Comparison of ENCODE assay signal across 8 mouse cellular contexts in genomic region chr4:126200036-126200435, GRCm38 (mm10). TPM values are rescaled to one million over a fixed set of nuclear protein-coding genes. Genes with fewer than 3 reads are reported as not detected.
DNase-seq lines count a peak whose midpoint lies in the region; ATAC-seq and TF ChIP-seq lines count a peak whose summit lies in the region.
"Had no signal": no experiment of that assay in that cellular context is flagged by ENCODE, and none has a peak within 500 bp of the region (broad histone marks: within the 10 kb centered on the region; RNA-seq: fewer than 3 reads in every experiment).

No protein-coding gene starts in this region.

- 83% methylated on average over 1 of the region's 1 CpGs for WGBS in neural tube, embryonic 11.5 days
- WGBS in forebrain, embryonic 15.5 days = 43% methylated on average over 1 of the region's 1 CpGs
- WGBS in limb, embryonic 15.5 days = 27% methylated on average over 1 of the region's 1 CpGs
- 3% methylated on average over 1 of the region's 1 CpGs for WGBS in stomach, postnatal 0 days

- H3K36me3 ChIP-seq in neural tube, embryonic 11.5 days (ENCODE audit: control insufficient read depth, insufficient read depth, low read length) = no peaks in the 10 kb centered on the region
- H3K36me3 ChIP-seq in forebrain, embryonic 15.5 days = no peaks in the 10 kb centered on the region
- H3K36me3 ChIP-seq in limb, embryonic 15.5 days = 0 out of 2 replicates have a peak, but pooled peaks cover 4% of the 10 kb centered on the region
- no peaks in the 10 kb centered on the region for H3K36me3 ChIP-seq in stomach, postnatal 0 days (ENCODE audit: control insufficient read depth, insufficient read depth, low read length)

- ATAC-seq in neural tube, embryonic 11.5 days (ENCODE audit: insufficient read depth, low FRiP score, low TSS enrichment) = no peak
- no peak for ATAC-seq in forebrain, embryonic 15.5 days (replicated peaks)
- ATAC-seq in limb, embryonic 15.5 days (ENCODE audit: insufficient number of reproducible peaks, low FRiP score, low TSS enrichment, low read depth) = no peak
- no peak for ATAC-seq in stomach, postnatal 0 days (ENCODE audit: low FRiP score, low TSS enrichment)
- ATAC-seq in activated CD4-positive, CD25-positive, alpha-beta regulatory T cell, adult 4 months = no peak

- no peak for DNase-seq in neural tube, embryonic 11.5 days (ENCODE audit: low spot score)
- DNase-seq in neural tube, embryonic 10.5 days (ENCODE audit: extremely low spot score, low spot score) = no peak
- no peak for DNase-seq in stomach, postnatal 0 days (ENCODE audit: low spot score)
- DNase-seq in kidney, postnatal 10 days = no peak
- DNase-seq: lung, adult 2 months had no signal

- no peak for TF ChIP-seq EP300 in stomach, postnatal 0 days (optimal IDR thresholded peaks at IDR 0.05)

- peak overlapping the region; percentile 50 for H3K4me2 ChIP-seq in neural tube, embryonic 11.5 days (ENCODE audit: low read depth)
- peak overlapping the region; percentile 52 for H3K4me2 ChIP-seq in forebrain, embryonic 15.5 days (replicated peaks)
- H3K4me2 ChIP-seq in limb, embryonic 15.5 days = peak overlapping the region; percentile 54
- peak overlapping the region; percentile 62 for H3K4me2 ChIP-seq in stomach, postnatal 0 days (replicated peaks; ENCODE audit: low read depth)

- H3K27ac ChIP-seq in neural tube, embryonic 11.5 days (ENCODE audit: low read depth, low read length) = no peak overlapping the region
- H3K27ac ChIP-seq in forebrain, embryonic 15.5 days (replicated peaks) = no peak overlapping the region
- H3K27ac ChIP-seq in limb, embryonic 15.5 days = no peak overlapping the region
- H3K27ac ChIP-seq in stomach, postnatal 0 days (replicated peaks) = no peak overlapping the region

- H3K9me3 ChIP-seq in neural tube, embryonic 11.5 days (ENCODE audit: control insufficient read depth, low read length) = no peaks in the 10 kb centered on the region
- no peaks in the 10 kb centered on the region for H3K9me3 ChIP-seq in forebrain, embryonic 15.5 days
- H3K9me3 ChIP-seq in limb, embryonic 15.5 days = no peaks in the 10 kb centered on the region
- no peaks in the 10 kb centered on the region for H3K9me3 ChIP-seq in stomach, postnatal 0 days (ENCODE audit: control insufficient read depth, low read length)

- TF ChIP-seq CTCF in stomach, postnatal 0 days (IDR thresholded peaks at IDR 0.05; ENCODE audit: low read depth) = no peak

- peak overlapping the region; percentile 5; the same call in 1 of the 2 replicates for H3K4me3 ChIP-seq in neural tube, embryonic 11.5 days (ENCODE audit: low read depth, low read length)
- H3K4me3 ChIP-seq in forebrain, embryonic 15.5 days = peak overlapping the region; percentile 94; the same call in 1 of the 2 replicates
- H3K4me3 ChIP-seq in limb, embryonic 15.5 days = peak overlapping the region; percentile 69
- H3K4me3 ChIP-seq in stomach, postnatal 0 days (ENCODE audit: low read depth, low read length) = peak overlapping the region; percentile 75

- H3K9ac ChIP-seq in neural tube, embryonic 11.5 days (ENCODE audit: low read length) = no peak overlapping the region
- H3K9ac ChIP-seq in forebrain, embryonic 15.5 days (replicated peaks) = peak overlapping the region; percentile 86
- no peak overlapping the region for H3K9ac ChIP-seq in limb, embryonic 15.5 days
- H3K9ac ChIP-seq in stomach, postnatal 0 days (ENCODE audit: low read length) = no peak overlapping the region

- H3K4me1 ChIP-seq in neural tube, embryonic 11.5 days (ENCODE audit: control insufficient read depth, insufficient read depth, low read length) = peaks cover 12% of the 10 kb centered on the region; the same call in 1 of the 2 replicates
- H3K4me1 ChIP-seq in forebrain, embryonic 15.5 days = peaks cover 45% of the 10 kb centered on the region
- H3K4me1 ChIP-seq in limb, embryonic 15.5 days = peaks cover 39% of the 10 kb centered on the region
- peaks cover 3% of the 10 kb centered on the region; the same call in 1 of the 2 replicates for H3K4me1 ChIP-seq in stomach, postnatal 0 days (replicated peaks; ENCODE audit: control insufficient read depth, insufficient read depth)

- H3K27me3 ChIP-seq in neural tube, embryonic 11.5 days (ENCODE audit: control insufficient read depth, insufficient read depth, low read length) = no peaks in the 10 kb centered on the region
- no peaks in the 10 kb centered on the region for H3K27me3 ChIP-seq in forebrain, embryonic 15.5 days
- no peaks in the 10 kb centered on the region for H3K27me3 ChIP-seq in limb, embryonic 15.5 days
- H3K27me3 ChIP-seq in stomach, postnatal 0 days (ENCODE audit: control insufficient read depth, insufficient read depth, low read length) = no peaks in the 10 kb centered on the region

RNA-seq across cellular contexts. Expression of gene Thrap3, which starts 2.5 kb away (rescaled TPM):
- polyA plus RNA-seq in neural tube, embryonic 11.5 days (2014; fragmentation: Nextera tagmentation; extraction: Ambion mirVana) = 197 and 217 TPM in 2 replicates
- 179 and 185 TPM in 2 replicates for polyA plus RNA-seq in forebrain, embryonic 15.5 days (2015; fragmentation: Nextera tagmentation; extraction: Ambion mirVana)
- polyA plus RNA-seq in limb, embryonic 15.5 days (2015; fragmentation: Nextera tagmentation; extraction: Ambion mirVana) = 183 and 198 TPM in 2 replicates
- polyA plus RNA-seq in stomach, postnatal 0 days (2015; fragmentation: Nextera tagmentation; extraction: Ambion mirVana) = 70.3 and 78.7 TPM in 2 replicates
- 100 to 1,000 TPM; 205 to 236 TPM for polyA plus RNA-seq in activated CD4-positive, CD25-positive, alpha-beta regulatory T cell, adult 4 months (2017; shearing (Covaris generic))

RNA-seq across cellular contexts. Expression of gene Sh3d21, which starts 36.7 kb away (rescaled TPM):
- 2.1 and 2.6 TPM in 2 replicates for polyA plus RNA-seq in neural tube, embryonic 11.5 days (2014; fragmentation: Nextera tagmentation; extraction: Ambion mirVana)
- 0.86 and 0.88 TPM in 2 replicates for polyA plus RNA-seq in forebrain, embryonic 15.5 days (2015; fragmentation: Nextera tagmentation; extraction: Ambion mirVana)
- 12.1 and 13.8 TPM in 2 replicates for polyA plus RNA-seq in limb, embryonic 15.5 days (2015; fragmentation: Nextera tagmentation; extraction: Ambion mirVana)
- 8.4 and 12.0 TPM in 2 replicates for polyA plus RNA-seq in stomach, postnatal 0 days (2015; fragmentation: Nextera tagmentation; extraction: Ambion mirVana)
- under 1 TPM in 1 of 2 experiments, not detected in 1; 0.92 TPM for polyA plus RNA-seq in activated CD4-positive, CD25-positive, alpha-beta regulatory T cell, adult 4 months (2017; shearing (Covaris generic))

RNA-seq across cellular contexts. Expression of gene Eva1b, which starts 52.5 kb away (rescaled TPM):
- polyA plus RNA-seq in neural tube, embryonic 11.5 days (2014; fragmentation: Nextera tagmentation; extraction: Ambion mirVana) = 42.5 and 43.4 TPM in 2 replicates
- 9.2 and 10.1 TPM in 2 replicates for polyA plus RNA-seq in forebrain, embryonic 15.5 days (2015; fragmentation: Nextera tagmentation; extraction: Ambion mirVana)
- 81.0 and 86.3 TPM in 2 replicates for polyA plus RNA-seq in limb, embryonic 15.5 days (2015; fragmentation: Nextera tagmentation; extraction: Ambion mirVana)
- 39.7 and 39.9 TPM in 2 replicates for polyA plus RNA-seq in stomach, postnatal 0 days (2015; fragmentation: Nextera tagmentation; extraction: Ambion mirVana)
- polyA plus RNA-seq in activated CD4-positive, CD25-positive, alpha-beta regulatory T cell, adult 4 months (2017; shearing (Covaris generic)) = 10 to 100 TPM; 18.8 to 19.0 TPM

RNA-seq across cellular contexts. Expression of gene Map7d1, which starts 56.1 kb away (rescaled TPM):
- 80.9 and 83.6 TPM in 2 replicates for polyA plus RNA-seq in neural tube, embryonic 11.5 days (2014; fragmentation: Nextera tagmentation; extraction: Ambion mirVana)
- 76.8 and 79.6 TPM in 2 replicates for polyA plus RNA-seq in forebrain, embryonic 15.5 days (2015; fragmentation: Nextera tagmentation; extraction: Ambion mirVana)
- polyA plus RNA-seq in limb, embryonic 15.5 days (2015; fragmentation: Nextera tagmentation; extraction: Ambion mirVana) = 46.5 and 50.3 TPM in 2 replicates
- 15.2 and 17.8 TPM in 2 replicates for polyA plus RNA-seq in stomach, postnatal 0 days (2015; fragmentation: Nextera tagmentation; extraction: Ambion mirVana)
- 1 to 10 TPM; 6.7 to 7.4 TPM for polyA plus RNA-seq in activated CD4-positive, CD25-positive, alpha-beta regulatory T cell, adult 4 months (2017; shearing (Covaris generic))

Comparison
In these comparisons a context has a peak if more than half of its experiments do, and no peak if none do; other contexts are left out.
1. H3K4me3 ChIP-seq: peak in every context shown above with its lines; median percentile 94 in forebrain, embryonic 15.5 days; 75 in stomach, postnatal 0 days; 69 in limb, embryonic 15.5 days; 5 in neural tube, embryonic 11.5 days.